Mouse (Mus musculus) limb, embryonic 14.5 days (tissue): ENCODE results near the gene Sgo2a. TPM values are rescaled to one million over a fixed set of nuclear protein-coding genes. Genes with fewer than 3 reads are reported as not detected.

ENCODE experiments used
- ATAC-seq: fragments of 200-750 bp; cut with Nextera tagmentation; 2 replicates; pipeline ENCODE4 v1.8.0; 2017; ENCODE audit warnings: low read depth, moderate number of reproducible peaks, moderate TSS enrichment; ENCODE audit not compliant: low FRiP score
- DNase-seq: peaks from one replicate; pipeline ENCODE4 v3.0.0-alpha.2; 2015; ENCODE audit warnings: low spot score
- H3K27ac ChIP-seq: fragments of 300-500 bp; sonication (generic); replicated peaks from 2 replicates; pipeline ENCODE4 v1.5.1; 2014; ENCODE audit warnings: low read depth, mild to moderate bottlenecking, low read length, moderate library complexity, mixed read lengths
- H3K27me3 ChIP-seq: fragments of 300-500 bp; sonication (generic); 2 replicates; pipeline ENCODE4 v1.6.1; 2014; ENCODE audit warnings: low read length, mixed read lengths; ENCODE audit not compliant: control insufficient read depth, insufficient read depth
- H3K36me3 ChIP-seq: fragments of 300-500 bp; sonication (generic); 2 replicates; pipeline ENCODE4 v1.6.1; 2014; ENCODE audit warnings: mild to moderate bottlenecking, low read length, moderate library complexity, mixed read lengths; ENCODE audit not compliant: control insufficient read depth, insufficient read depth
- H3K4me1 ChIP-seq: fragments of 300-500 bp; sonication (generic); 2 replicates; pipeline ENCODE4 v1.6.1; 2014; ENCODE audit warnings: antibody characterized with exemption, low read length, mixed read lengths; ENCODE audit not compliant: control insufficient read depth, insufficient read depth
- H3K4me2 ChIP-seq: fragments of 300-500 bp; sonication (generic); replicated peaks from 2 replicates; pipeline ENCODE4 v1.6.1; 2014; ENCODE audit warnings: low read depth, mild to moderate bottlenecking, low read length, moderate library complexity; ENCODE audit not compliant: severe bottlenecking
- H3K4me3 ChIP-seq: fragments of 300-500 bp; sonication (generic); replicated peaks from 2 replicates; pipeline ENCODE4 v1.5.1; 2014; ENCODE audit warnings: low read length
- H3K9ac ChIP-seq: fragments of 300-500 bp; sonication (generic); 2 replicates; pipeline ENCODE4 v1.6.1; 2014; ENCODE audit warnings: mild to moderate bottlenecking, low read depth, low read length, moderate library complexity; ENCODE audit not compliant: severe bottlenecking
- H3K9me3 ChIP-seq: fragments of 300-500 bp; sonication (generic); 2 replicates; pipeline ENCODE4 v1.6.1; 2016; ENCODE audit warnings: low read length; ENCODE audit not compliant: control insufficient read depth
- POLR2A ChIP-seq: fragments of 200-500 bp; IDR thresholded peaks from 2 replicates; pipeline ENCODE4 v1.8.0; 2012; ENCODE audit warnings: inconsistent platforms, mild to moderate bottlenecking, moderate library complexity, borderline replicate concordance; ENCODE audit not compliant: insufficient read depth, insufficient read length; ENCODE audit errors: extremely low read depth
- WGBS: fragments of 180-500 bp; shearing (Covaris S2); extraction: QIAGEN DNeasy Blood & Tissue Kit; methylation state at CpG from one replicate; pipeline ENCODE4 v1.1.7; 2014; 5-methylcytosine and 5-hydroxymethylcytosine counted together
- polyA plus RNA-seq, 2 experiments: library from polyadenylated mRNA; depleted of rRNA in 1 of 2; stranded (reverse) in 1 of 2; unstranded in 1 of 2; fragments of >200 nt; fragmentation: Nextera tagmentation in 1 of 2; extraction: Ambion mirVana in 1 of 2; gene quantifications; 2 replicates each; pipeline versions ENCODE4 v1.2.1 to v1.2.3; 2012 to 2014

Gene Sgo2a
- polyA plus RNA-seq, 2 experiments, result 13.2 to 16.4 TPM

DNA sequence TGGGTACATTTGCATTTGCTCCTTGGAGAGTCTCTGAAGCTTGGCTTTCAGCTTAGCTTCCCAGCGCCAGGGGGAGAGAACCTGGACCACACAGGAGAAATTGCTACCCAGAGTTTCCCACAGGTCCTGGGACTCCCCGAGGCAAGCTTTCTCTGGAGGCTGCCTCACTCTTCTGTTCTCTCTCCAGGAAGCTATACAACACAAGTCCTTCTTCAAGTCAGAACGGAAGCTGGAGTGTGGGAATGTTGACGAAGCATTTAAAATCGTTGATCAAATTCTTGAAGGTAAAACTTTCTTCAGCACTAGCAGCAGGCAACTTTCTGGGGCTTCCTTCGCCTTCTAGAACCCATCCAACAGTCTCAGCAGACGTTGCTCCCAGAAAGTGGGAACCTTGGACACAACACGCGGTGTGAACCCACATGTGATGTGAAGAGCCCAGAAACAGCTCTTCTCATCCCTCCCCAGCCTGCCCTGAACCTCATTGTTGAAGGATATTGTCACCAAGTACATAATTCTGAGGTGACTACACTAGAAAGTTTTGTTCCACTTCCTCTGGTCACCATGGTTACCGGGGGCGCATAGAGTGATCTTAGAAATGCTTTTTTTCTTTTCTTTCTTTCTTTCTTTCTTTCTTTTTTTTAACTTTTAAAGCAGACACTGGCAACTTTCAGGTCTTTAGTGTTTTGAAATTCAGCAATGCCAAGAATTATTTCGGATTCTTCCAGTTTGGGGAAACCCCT, 77.4 kb downstream of the Sgo2a start:
- H3K36me3 ChIP-seq, result no peaks in the 10 kb centered on the region
- no peaks in the 10 kb centered on the region for H3K27me3 ChIP-seq
- TF ChIP-seq POLR2A, result no peak
- WGBS, result 82% methylated on average over 12 of the region's 12 CpGs
- H3K4me2 ChIP-seq, result no peak overlapping the region
- no peak overlapping the region for H3K9ac ChIP-seq
- no peaks in the 10 kb centered on the region for H3K9me3 ChIP-seq
- no peak overlapping the region for H3K27ac ChIP-seq
- DNase-seq (no peak), ATAC-seq (no peak)
- no peak overlapping the region for H3K4me3 ChIP-seq
- no peaks in the 10 kb centered on the region for H3K4me1 ChIP-seq

DNA sequence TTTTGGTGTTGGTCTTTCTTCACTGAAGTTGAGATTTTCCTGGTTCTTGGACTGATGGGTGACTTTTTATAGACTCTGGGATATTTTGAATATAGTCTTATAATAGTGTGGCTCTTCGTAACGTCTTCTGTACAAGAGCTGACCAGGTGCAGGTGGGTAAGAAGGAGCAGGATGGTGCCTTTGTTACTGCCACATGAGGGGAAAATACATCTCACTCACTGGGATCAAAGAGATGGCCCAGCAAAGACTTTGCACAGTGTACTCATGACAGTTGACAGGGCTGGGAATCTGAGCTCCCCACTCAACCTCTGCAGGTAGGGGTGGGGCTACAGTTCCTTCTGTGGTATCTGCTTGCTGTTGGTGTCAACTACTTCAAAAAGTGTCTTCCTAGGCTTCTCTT, 78.5 kb downstream of the Sgo2a start:
- Histone ChIP-seq H3K4me1 (no peaks in the 10 kb centered on the region), H3K36me3 (no peaks in the 10 kb centered on the region), H3K9ac (no peak overlapping the region), H3K9me3 (no peaks in the 10 kb centered on the region), H3K4me2 (no peak overlapping the region), H3K4me3 (no peak overlapping the region), H3K27ac (no peak overlapping the region), H3K27me3 (no peaks in the 10 kb centered on the region)
- 85% methylated on average over 2 of the region's 2 CpGs for WGBS
- no peak for TF ChIP-seq POLR2A
- DNase-seq (no peak), ATAC-seq (no peak)

Other genes starting within 250 kb of the Sgo2a start
- 59.4 and 81.4 TPM in 2 replicates for gene Spats2l, start 221.8 kb upstream of the Sgo2a start, polyA plus RNA-seq (2012; rRNA removed)
- gene Spats2l, start 221.8 kb upstream of the Sgo2a start, polyA plus RNA-seq (2014; fragmentation: Nextera tagmentation; extraction: Ambion mirVana), result 202 and 222 TPM in 2 replicates
- gene Kctd18, start 23.0 kb downstream of the Sgo2a start, polyA plus RNA-seq (2012; rRNA removed), result 34.0 and 35.3 TPM in 2 replicates
- gene Kctd18, start 23.0 kb downstream of the Sgo2a start, polyA plus RNA-seq (2014; fragmentation: Nextera tagmentation; extraction: Ambion mirVana), result 21.1 and 23.3 TPM in 2 replicates
- gene Aox1, start 34.0 kb downstream of the Sgo2a start, polyA plus RNA-seq (2012; rRNA removed), result 0.98 and 1.2 TPM in 2 replicates
- gene Aox1, start 34.0 kb downstream of the Sgo2a start, polyA plus RNA-seq (2014; fragmentation: Nextera tagmentation; extraction: Ambion mirVana), result 0.59 and 0.80 TPM in 2 replicates
- 0.53 and 0.55 TPM in 2 replicates for gene Aox3, start 117.2 kb downstream of the Sgo2a start, polyA plus RNA-seq (2012; rRNA removed)
- gene Aox3, start 117.2 kb downstream of the Sgo2a start, polyA plus RNA-seq (2014; fragmentation: Nextera tagmentation; extraction: Ambion mirVana), result 0.12 and 0.44 TPM in 2 replicates
- 0.37 and 0.78 TPM in 2 replicates for gene Aox4, start 214.4 kb downstream of the Sgo2a start, polyA plus RNA-seq (2012; rRNA removed)
- gene Aox4, start 214.4 kb downstream of the Sgo2a start, polyA plus RNA-seq (2014; fragmentation: Nextera tagmentation; extraction: Ambion mirVana), result 1.3 and 2.5 TPM in 2 replicates